Mouse (Mus musculus) limb, embryonic 10.5 days (tissue): ENCODE measurements at regions not wholly inside any gene's neighbourhood (a gene's known extent, or its start where the extent isn't known, plus 50 kb on each side); places are given as distances from the start of the nearest gene placed in this dataset. TPM values are rescaled to one million over a fixed set of nuclear protein-coding genes. Genes with fewer than 3 reads are reported as not detected.

Experiments
- DNase-seq: peaks from one replicate; pipeline ENCODE4 v3.0.0-alpha.2; 2017; ENCODE audit warnings: low spot score
- H3K27ac ChIP-seq: fragments of 300-500 bp; sonication (generic); 2 replicates; pipeline ENCODE4 v1.5.1; 2016; ENCODE audit warnings: mild to moderate bottlenecking
- H3K27me3 ChIP-seq: fragments of 300-500 bp; sonication (generic); 2 replicates; pipeline ENCODE4 v1.6.1; 2016; ENCODE audit warnings: low read depth, mild to moderate bottlenecking; ENCODE audit not compliant: poor library complexity, severe bottlenecking
- H3K36me3 ChIP-seq: fragments of 300-500 bp; sonication (generic); 2 replicates; pipeline ENCODE4 v1.6.1; 2016; ENCODE audit warnings: mild to moderate bottlenecking, moderate library complexity
- H3K4me1 ChIP-seq: fragments of 300-500 bp; sonication (generic); 2 replicates; pipeline ENCODE4 v1.6.1; 2016
- H3K4me3 ChIP-seq: fragments of 300-500 bp; sonication (generic); 2 replicates; pipeline ENCODE4 v1.5.1; 2016; ENCODE audit warnings: mild to moderate bottlenecking, moderate library complexity
- H3K9me3 ChIP-seq: fragments of 300-500 bp; sonication (generic); replicated peaks from 2 replicates; pipeline ENCODE4 v1.6.1; 2016; ENCODE audit warnings: mild to moderate bottlenecking
- WGBS: fragments of 180-500 bp; shearing (Covaris S2); methylation state at CpG from one replicate; pipeline ENCODE4 v1.1.7; 2016; 5-methylcytosine and 5-hydroxymethylcytosine counted together
- microRNA-seq: library from miRNA; unstranded; fragments of <30 nt; microRNA quantifications from one replicate; pipeline ENCODE4, GENCODE M21; 2017

DNA sequence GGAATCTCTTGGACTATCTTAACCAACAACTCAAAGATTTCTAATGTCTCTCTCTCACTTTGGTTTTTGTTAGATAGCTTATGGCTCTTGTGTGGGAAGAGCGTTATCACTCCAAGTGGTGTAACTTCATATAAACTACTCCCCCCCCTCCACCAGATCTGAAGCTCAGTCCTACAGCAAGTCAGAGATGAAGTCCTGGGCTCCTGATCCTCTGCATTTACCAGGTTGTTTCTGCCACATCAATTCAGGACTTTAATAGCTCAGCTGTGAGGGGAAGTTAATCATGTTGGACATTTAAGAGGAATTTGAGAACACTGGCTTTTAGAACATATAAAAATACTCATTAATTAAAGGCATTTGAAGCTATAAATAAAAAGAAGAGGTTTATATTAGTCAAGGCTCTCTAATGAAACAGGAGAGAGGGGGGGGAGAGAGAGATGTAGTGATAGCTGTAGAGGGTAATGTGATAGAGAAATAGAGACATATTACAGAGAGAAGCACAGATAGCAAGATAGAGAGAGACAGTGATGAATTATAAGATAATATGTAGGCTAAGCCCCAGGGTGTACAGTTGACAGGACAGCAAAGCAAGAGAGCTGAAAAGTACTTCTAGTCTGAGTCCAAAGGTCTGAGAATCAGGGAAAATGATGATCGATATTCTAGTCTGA, 166.7 kb downstream of the Calcrl start:
- Histone ChIP-seq H3K4me1 (no peaks in the 10 kb centered on the region), H3K27ac (no peak overlapping the region), H3K4me3 (no peak overlapping the region), H3K9me3 (no peaks in the 10 kb centered on the region), H3K36me3 (no peaks in the 10 kb centered on the region), H3K27me3 (no peaks in the 10 kb centered on the region)
- 83% methylated on average over 2 of the region's 2 CpGs for WGBS
- no peak for DNase-seq

- no peak overlapping the region for H3K4me3 ChIP-seq
- DNase-seq: no peak
- H3K27ac ChIP-seq: no peak overlapping the region
- H3K9me3 ChIP-seq: no peaks in the 10 kb centered on the region
- 85% methylated on average over 1 of the region's 1 CpGs for WGBS
- H3K36me3 ChIP-seq: no peaks in the 10 kb centered on the region
- no peaks in the 10 kb centered on the region for H3K27me3 ChIP-seq
- no peaks in the 10 kb centered on the region for H3K4me1 ChIP-seq
Measured at GRCm38 (mm10) chr2:84259222-84259621, 166.0 kb downstream of the Calcrl start.

- Histone ChIP-seq H3K9me3 (no peaks in the 10 kb centered on the region), H3K27ac (no peak overlapping the region), H3K4me3 (no peak overlapping the region), H3K27me3 (no peaks in the 10 kb centered on the region), H3K4me1 (peaks cover 13% of the 10 kb centered on the region), H3K36me3 (no peaks in the 10 kb centered on the region)
- WGBS: 32% methylated on average over 4 of the region's 4 CpGs
- DNase-seq: no peak
Measured at GRCm38 (mm10) chr2:84260701-84261100, 164.5 kb downstream of the Calcrl start.

GRCm38 (mm10) chr2:84261481-84261880, 163.7 kb downstream of the Calcrl start:
- Histone ChIP-seq H3K27ac (no peak overlapping the region), H3K36me3 (no peaks in the 10 kb centered on the region), H3K4me3 (no peak overlapping the region), H3K27me3 (no peaks in the 10 kb centered on the region), H3K9me3 (no peaks in the 10 kb centered on the region), H3K4me1 (peaks cover 20% of the 10 kb centered on the region)
- DNase-seq: no peak
- 94% methylated on average over 5 of the region's 5 CpGs for WGBS

- 81% methylated on average over 2 of the region's 2 CpGs for WGBS
- no peak overlapping the region for H3K27ac ChIP-seq
- no peaks in the 10 kb centered on the region for H3K27me3 ChIP-seq
- no peak overlapping the region for H3K4me3 ChIP-seq
- DNase-seq: no peak
- H3K4me1 ChIP-seq: peaks cover 27% of the 10 kb centered on the region
- no peaks in the 10 kb centered on the region for H3K9me3 ChIP-seq
- no peaks in the 10 kb centered on the region for H3K36me3 ChIP-seq
Measured at GRCm38 (mm10) chr2:84264485-84264884, 160.7 kb downstream of the Calcrl start.

DNA sequence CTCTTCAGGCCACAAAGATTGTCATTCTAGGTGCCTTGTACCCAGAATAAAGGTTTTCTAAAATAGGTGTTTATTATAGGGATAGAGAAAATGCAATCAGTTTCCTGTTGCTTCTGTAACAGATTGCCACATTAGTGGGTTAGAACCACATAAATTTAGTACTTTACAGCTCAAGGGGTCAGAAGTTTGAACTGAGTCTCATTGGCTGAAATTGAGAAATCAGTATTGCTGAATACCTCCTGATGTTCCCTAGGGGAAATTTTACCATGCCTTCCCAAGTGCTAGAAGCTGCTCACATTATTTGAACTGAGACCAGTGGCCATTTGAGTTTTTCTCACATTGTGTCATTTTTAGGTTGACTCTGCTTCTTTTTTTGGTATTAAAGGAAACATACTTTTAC, 160.2 kb downstream of the Calcrl start:
- DNase-seq: no peak
- Histone ChIP-seq H3K4me3 (no peak overlapping the region), H3K4me1 (peaks cover 27% of the 10 kb centered on the region), H3K27me3 (no peaks in the 10 kb centered on the region), H3K9me3 (no peaks in the 10 kb centered on the region), H3K27ac (no peak overlapping the region), H3K36me3 (no peaks in the 10 kb centered on the region)

- 20% methylated on average over 4 of the region's 4 CpGs for WGBS
- Histone ChIP-seq H3K9me3 (no peaks in the 10 kb centered on the region), H3K4me1 (peaks cover 27% of the 10 kb centered on the region), H3K36me3 (no peaks in the 10 kb centered on the region), H3K27ac (no peak overlapping the region), H3K4me3 (no peak overlapping the region), H3K27me3 (no peaks in the 10 kb centered on the region)
- peak; percentile 44 for DNase-seq
Measured at GRCm38 (mm10) chr2:84266158-84266557, 159.1 kb downstream of the Calcrl start.

GRCm38 (mm10) chr2:84266883-84267554, 158.2 kb downstream of the Calcrl start:
- Histone ChIP-seq H3K36me3 (no peaks in the 10 kb centered on the region), H3K27ac (no peak overlapping the region), H3K27me3 (no peaks in the 10 kb centered on the region), H3K4me3 (no peak overlapping the region), H3K4me1 (peaks cover 27% of the 10 kb centered on the region), H3K9me3 (no peaks in the 10 kb centered on the region)
- peak; percentile 45 for DNase-seq
- 31% methylated on average over 6 of the region's 6 CpGs for WGBS

- WGBS: 81% methylated on average over 6 of the region's 6 CpGs
Measured at GRCm38 (mm10) chr2:84274038-84274724, 151.0 kb downstream of the Calcrl start.

GRCm38 (mm10) chr2:84277181-84277580, 148.0 kb downstream of the Calcrl start:
- H3K27me3 ChIP-seq: no peaks in the 10 kb centered on the region
- no peak overlapping the region for H3K4me3 ChIP-seq
- no peaks in the 10 kb centered on the region for H3K9me3 ChIP-seq
- WGBS: 82% methylated on average over 1 of the region's 1 CpGs
- H3K27ac ChIP-seq: no peak overlapping the region
- DNase-seq: no peak
- H3K4me1 ChIP-seq: no peaks in the 10 kb centered on the region
- no peaks in the 10 kb centered on the region for H3K36me3 ChIP-seq

More at GRCm38 (mm10) chr2:84274038-84274724, 151.0 kb downstream of the Calcrl start:
- Histone ChIP-seq H3K27ac (no peak overlapping the region), H3K4me1 (no peaks in the 10 kb centered on the region), H3K27me3 (no peaks in the 10 kb centered on the region), H3K4me3 (no peak overlapping the region), H3K9me3 (no peaks in the 10 kb centered on the region), H3K36me3 (no peaks in the 10 kb centered on the region)
- DNase-seq: no peak

Small RNA genes in the stretch of these regions (microRNA-seq; reads per million reads assigned to microRNA genes)
- gene Gm25972: not detected
